In the genomic region with DNA sequence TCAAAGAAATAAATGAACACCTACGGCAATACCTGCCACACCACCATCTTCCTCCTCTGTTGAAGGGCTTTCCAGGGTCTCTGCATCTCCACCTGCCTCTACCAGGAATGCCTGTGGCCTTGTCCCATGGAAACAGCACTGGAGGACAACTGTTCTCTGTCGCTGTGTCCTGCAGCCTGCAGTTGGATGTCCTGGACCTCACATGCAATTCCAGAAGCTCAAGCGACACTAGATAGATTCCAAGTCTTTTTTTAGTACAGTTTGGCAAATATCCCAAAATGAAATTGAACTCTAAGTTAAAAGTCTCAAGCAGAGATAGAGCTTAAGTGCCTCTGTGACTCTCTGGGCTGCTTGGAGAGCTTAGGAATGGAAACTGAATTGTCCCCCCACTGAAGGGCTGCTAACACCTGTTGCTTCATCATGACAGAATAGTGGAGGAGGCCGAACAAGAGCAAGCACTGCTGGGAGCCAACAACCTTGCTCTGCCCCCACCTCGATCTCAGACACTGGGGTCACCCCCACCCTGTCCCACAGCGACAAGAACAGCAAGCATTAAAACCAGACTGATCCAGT, we compare ENCODE assay signal across 21 mouse cellular contexts. TPM values are rescaled to one million over a fixed set of nuclear protein-coding genes. Genes with fewer than 3 reads are reported as not detected.
DNase-seq lines count a peak whose midpoint lies in the region; ATAC-seq and TF ChIP-seq lines count a peak whose summit lies in the region.
"Had no signal": no experiment of that assay in that cellular context is flagged by ENCODE, and none has a peak within 500 bp of the region (broad histone marks: within the 10 kb centered on the region; RNA-seq: fewer than 3 reads in every experiment).

No protein-coding gene starts in this region.

- 59% methylated on average over 6 of the region's 6 CpGs for WGBS in embryonic facial prominence, embryonic 14.5 days
- WGBS in embryonic facial prominence, embryonic 10.5 days = 77% methylated on average over 6 of the region's 6 CpGs
- WGBS in lung, embryonic 14.5 days = 53% methylated on average over 6 of the region's 6 CpGs
- WGBS in lung, adult 2 months = 47% methylated on average over 6 of the region's 6 CpGs
- WGBS in heart, embryonic 16.5 days = 32% methylated on average over 6 of the region's 6 CpGs
- 75% methylated on average over 6 of the region's 6 CpGs for whole genome bisulfite sequencing in midbrain, postnatal 0 days

- no peak for TF ChIP-seq CTCF in lung, embryonic 14.5 days (IDR thresholded peaks at IDR 0.05; ENCODE audit: low read depth)
- TF ChIP-seq CTCF in lung, adult 2 months (IDR thresholded peaks at IDR 0.05; ENCODE audit: insufficient read depth, low read length) = no peak
- TF ChIP-seq CTCF in midbrain, postnatal 0 days (IDR thresholded peaks at IDR 0.05) = no peak

- H3K9ac ChIP-seq in embryonic facial prominence, embryonic 14.5 days (ENCODE audit: low read depth, low read length) = no peak overlapping the region
- H3K9ac ChIP-seq in lung, embryonic 14.5 days = no peak overlapping the region
- peak overlapping the region; percentile 56 for H3K9ac ChIP-seq in heart, embryonic 16.5 days (ENCODE audit: low read length)
- H3K9ac ChIP-seq in midbrain, postnatal 0 days (replicated peaks; ENCODE audit: low read length, poor library complexity, severe bottlenecking) = no peak overlapping the region
- H3K9ac ChIP-seq: embryonic facial prominence, embryonic 13.5 days; hindbrain, embryonic 14.5 days; limb, embryonic 15.5 days; liver, embryonic 15.5 days; neural tube, embryonic 13.5 days had no signal

- H3K9me3 ChIP-seq in embryonic facial prominence, embryonic 14.5 days (ENCODE audit: control insufficient read depth, low read length) = no peaks in the 10 kb centered on the region
- no peaks in the 10 kb centered on the region for H3K9me3 ChIP-seq in embryonic facial prominence, embryonic 10.5 days
- H3K9me3 ChIP-seq in lung, embryonic 14.5 days (ENCODE audit: low read depth, low read length) = no peaks in the 10 kb centered on the region
- no peaks in the 10 kb centered on the region for H3K9me3 ChIP-seq in heart, embryonic 16.5 days (replicated peaks; ENCODE audit: control insufficient read depth, low read length)
- no peaks in the 10 kb centered on the region for H3K9me3 ChIP-seq in midbrain, postnatal 0 days (ENCODE audit: low read length)
- H3K9me3 ChIP-seq: embryonic facial prominence, embryonic 13.5 days; limb, embryonic 15.5 days; liver, embryonic 15.5 days; midbrain, embryonic 10.5 days; neural tube, embryonic 13.5 days had no signal

- H3K4me3 ChIP-seq in embryonic facial prominence, embryonic 14.5 days (ENCODE audit: low read depth, low read length) = no peak overlapping the region
- H3K4me3 ChIP-seq in embryonic facial prominence, embryonic 10.5 days = no peak overlapping the region
- no peak overlapping the region for H3K4me3 ChIP-seq in lung, embryonic 14.5 days (ENCODE audit: low read depth, low read length)
- no peak overlapping the region for H3K4me3 ChIP-seq in lung, adult 2 months (replicated peaks; ENCODE audit: extremely low read depth, low read depth, low read length)
- H3K4me3 ChIP-seq in heart, embryonic 16.5 days (ENCODE audit: low read length) = peak overlapping the region; percentile 44
- no peak overlapping the region for H3K4me3 ChIP-seq in midbrain, postnatal 0 days (ENCODE audit: low read depth, low read length)
- H3K4me3 ChIP-seq: embryonic facial prominence, embryonic 13.5 days; limb, embryonic 15.5 days; liver, embryonic 15.5 days; midbrain, embryonic 10.5 days; neural tube, embryonic 13.5 days had no signal

- H3K36me3 ChIP-seq in embryonic facial prominence, embryonic 14.5 days (ENCODE audit: control insufficient read depth, insufficient read depth, low read length) = no peaks in the 10 kb centered on the region
- no peaks in the 10 kb centered on the region for H3K36me3 ChIP-seq in embryonic facial prominence, embryonic 10.5 days (replicated peaks)
- no peaks in the 10 kb centered on the region for H3K36me3 ChIP-seq in lung, embryonic 14.5 days (ENCODE audit: insufficient read depth)
- no peaks in the 10 kb centered on the region for H3K36me3 ChIP-seq in heart, embryonic 16.5 days (ENCODE audit: control insufficient read depth, insufficient read depth)
- no peaks in the 10 kb centered on the region for H3K36me3 ChIP-seq in midbrain, postnatal 0 days (ENCODE audit: insufficient read depth, low read length)
- H3K36me3 ChIP-seq: embryonic facial prominence, embryonic 13.5 days; limb, embryonic 15.5 days; liver, embryonic 15.5 days; midbrain, embryonic 10.5 days; neural tube, embryonic 13.5 days had no signal

- ATAC-seq in embryonic facial prominence, embryonic 14.5 days (ENCODE audit: low read depth) = peak; percentile 50; the same call in 1 of the 2 replicates
- ATAC-seq in lung, embryonic 14.5 days (ENCODE audit: insufficient read depth) = no peak
- peak; percentile 79 for ATAC-seq in heart, embryonic 16.5 days (replicated peaks; ENCODE audit: extremely low read depth, insufficient read depth, low FRiP score)
- ATAC-seq in midbrain, postnatal 0 days (ENCODE audit: low FRiP score) = no peak
- ATAC-seq: forebrain, embryonic 16.5 days had no signal

- H3K4me2 ChIP-seq in embryonic facial prominence, embryonic 14.5 days (ENCODE audit: low read depth, low read length) = no peak overlapping the region
- no peak overlapping the region for H3K4me2 ChIP-seq in lung, embryonic 14.5 days
- peak overlapping the region; percentile 55 for H3K4me2 ChIP-seq in heart, embryonic 16.5 days (ENCODE audit: low read depth, low read length)
- H3K4me2 ChIP-seq in midbrain, postnatal 0 days (ENCODE audit: low read depth, low read length, poor library complexity, severe bottlenecking) = no peak overlapping the region
- H3K4me2 ChIP-seq: embryonic facial prominence, embryonic 13.5 days; hindbrain, embryonic 14.5 days; limb, embryonic 15.5 days; liver, embryonic 15.5 days; neural tube, embryonic 13.5 days had no signal

- no peaks in the 10 kb centered on the region for H3K27me3 ChIP-seq in embryonic facial prominence, embryonic 14.5 days (replicated peaks; ENCODE audit: control insufficient read depth, insufficient read depth, low read length)
- H3K27me3 ChIP-seq in embryonic facial prominence, embryonic 10.5 days (replicated peaks; ENCODE audit: low read depth, poor library complexity, severe bottlenecking) = peaks cover 12% of the 10 kb centered on the region
- 0 out of 2 replicates have a peak, but pooled peaks cover 3% of the 10 kb centered on the region for H3K27me3 ChIP-seq in lung, embryonic 14.5 days (ENCODE audit: insufficient read depth, low read length)
- no peaks in the 10 kb centered on the region for H3K27me3 ChIP-seq in heart, embryonic 16.5 days (ENCODE audit: control insufficient read depth, insufficient read depth, low read length)
- no peaks in the 10 kb centered on the region for H3K27me3 ChIP-seq in midbrain, postnatal 0 days (ENCODE audit: insufficient read depth, low read length)
- H3K27me3 ChIP-seq: embryonic facial prominence, embryonic 13.5 days; limb, embryonic 15.5 days; liver, embryonic 15.5 days; neural tube, embryonic 13.5 days had no signal

- peak; percentile 47 for DNase-seq in embryonic facial prominence, embryonic 14.5 days (ENCODE audit: low spot score)
- no peak for DNase-seq in embryonic facial prominence, embryonic 10.5 days (ENCODE audit: low spot score)
- DNase-seq in lung, embryonic 14.5 days = peak; percentile 72
- DNase-seq in lung, adult 2 months = no peak
- peak; percentile 10 for DNase-seq in skeletal muscle tissue, adult 2 months (ENCODE audit: low read depth, low spot score)
- no peak for DNase-seq in layer of hippocampus, adult 11-12 months (ENCODE audit: low spot score)
- DNase-seq in midbrain, postnatal 0 days (ENCODE audit: low spot score) = no peak
- DNase-seq: adrenal gland, adult 2 months; cerebellum, adult 9-11 months; right cerebral cortex, adult 18-20 months; thymus, postnatal 36 days had no signal

- no peak for TF ChIP-seq POLR2A in lung, adult 2 months (IDR thresholded peaks at IDR 0.05; ENCODE audit: borderline replicate concordance, extremely low read depth, low read depth, low read length)

- no peak overlapping the region for H3K27ac ChIP-seq in embryonic facial prominence, embryonic 14.5 days (replicated peaks; ENCODE audit: low read depth, low read length)
- no peak overlapping the region for H3K27ac ChIP-seq in embryonic facial prominence, embryonic 10.5 days (replicated peaks)
- H3K27ac ChIP-seq in lung, embryonic 14.5 days (ENCODE audit: low read depth) = no peak overlapping the region
- peak overlapping the region; percentile 94 for H3K27ac ChIP-seq in heart, embryonic 16.5 days (ENCODE audit: low read length)
- H3K27ac ChIP-seq in midbrain, postnatal 0 days (ENCODE audit: low read depth, low read length) = no peak overlapping the region
- H3K27ac ChIP-seq: embryonic facial prominence, embryonic 13.5 days; hindbrain, embryonic 14.5 days; limb, embryonic 15.5 days; liver, embryonic 15.5 days; macrophage; midbrain, embryonic 10.5 days; neural tube, embryonic 13.5 days had no signal

- no peaks in the 10 kb centered on the region for H3K4me1 ChIP-seq in embryonic facial prominence, embryonic 14.5 days (ENCODE audit: control insufficient read depth, insufficient read depth, low read length)
- H3K4me1 ChIP-seq in embryonic facial prominence, embryonic 10.5 days = no peaks in the 10 kb centered on the region
- no peaks in the 10 kb centered on the region; the same call in 1 of the 2 replicates for H3K4me1 ChIP-seq in lung, embryonic 14.5 days (ENCODE audit: insufficient read depth)
- no peaks in the 10 kb centered on the region for H3K4me1 ChIP-seq in lung, adult 2 months (ENCODE audit: control insufficient read depth, insufficient read depth, low read length)
- peaks cover 21% of the 10 kb centered on the region for H3K4me1 ChIP-seq in heart, embryonic 16.5 days (ENCODE audit: control insufficient read depth, insufficient read depth, low read length)
- H3K4me1 ChIP-seq in midbrain, postnatal 0 days (ENCODE audit: insufficient read depth, low read length) = no peaks in the 10 kb centered on the region
- H3K4me1 ChIP-seq: embryonic facial prominence, embryonic 13.5 days; limb, embryonic 15.5 days; liver, embryonic 15.5 days; midbrain, embryonic 10.5 days; neural tube, embryonic 13.5 days had no signal

RNA-seq across cellular contexts. Expression of gene Gja3, which starts 22.9 kb away (rescaled TPM):
- polyA plus RNA-seq in embryonic facial prominence, embryonic 14.5 days (2014; fragmentation: Nextera tagmentation; extraction: Ambion mirVana) = 9.7 and 15.7 TPM in 2 replicates
- polyA plus RNA-seq in embryonic facial prominence, embryonic 10.5 days (2016; fragmentation: Nextera tagmentation; extraction: Ambion mirVana) = 0.14 and 0.15 TPM in 2 replicates
- polyA plus RNA-seq in lung, embryonic 14.5 days (2014; fragmentation: Nextera tagmentation; extraction: Ambion mirVana) = 0.95 and 3.9 TPM in 2 replicates
- polyA plus RNA-seq in lung, adult 2 months (2012; rRNA removed) = 0.24 and 0.97 TPM in 2 replicates
- polyA plus RNA-seq in heart, embryonic 16.5 days (2015; fragmentation: Nextera tagmentation; extraction: Ambion mirVana) = 56.9 and 57.0 TPM in 2 replicates
- total RNA-seq in midbrain, postnatal 0 days (2014; rRNA removed) = 0.05 and 0.09 TPM in 2 replicates
- 0.31 and 0.62 TPM in 2 replicates for polyA plus RNA-seq in midbrain, postnatal 0 days (2015; fragmentation: Nextera tagmentation; extraction: Ambion mirVana)
- total RNA-seq: adrenal gland, adult 2 months had no signal
- polyA plus RNA-seq: large intestine, adult 2 months; macrophage; midbrain, embryonic 10.5 days had no signal

Comparison
In these comparisons a context has a peak if more than half of its experiments do, and no peak if none do; other contexts are left out.
1. DNase-seq: peak in embryonic facial prominence, embryonic 14.5 days (single experiment), lung, embryonic 14.5 days (single experiment) and skeletal muscle tissue, adult 2 months (single experiment); none in embryonic facial prominence, embryonic 10.5 days (single experiment), lung, adult 2 months (single experiment), layer of hippocampus, adult 11-12 months (single experiment) and midbrain, postnatal 0 days (single experiment).
2. ATAC-seq: peak in embryonic facial prominence, embryonic 14.5 days (single experiment) and heart, embryonic 16.5 days (single experiment); none in lung, embryonic 14.5 days (single experiment) and midbrain, postnatal 0 days (single experiment).